Mouse (Mus musculus) midbrain, embryonic 11.5 days (tissue): ENCODE measurements around the gene Gm867. TPM values are rescaled to one million over a fixed set of nuclear protein-coding genes. Genes with fewer than 3 reads are reported as not detected.

Experiments
- ATAC-seq: fragments of 200-750 bp; cut with Nextera tagmentation; 2 replicates; pipeline ENCODE4 v1.8.0; 2017; ENCODE audit warnings: moderate TSS enrichment, moderate library complexity; ENCODE audit not compliant: low FRiP score
- DNase-seq: peaks from one replicate; pipeline ENCODE4 v3.0.0; 2015; ENCODE audit warnings: low spot score; ENCODE audit errors: missing footprints
- H3K27ac ChIP-seq: fragments of 300-500 bp; sonication (generic); 2 replicates; pipeline ENCODE4 v1.5.1; 2014; ENCODE audit warnings: low read depth, low read length
- H3K27me3 ChIP-seq: fragments of 300-500 bp; sonication (generic); 2 replicates; pipeline ENCODE4 v1.6.1; 2014; ENCODE audit warnings: mild to moderate bottlenecking, low read length, moderate library complexity, mixed read lengths; ENCODE audit not compliant: control insufficient read depth, insufficient read depth
- H3K36me3 ChIP-seq: fragments of 300-500 bp; sonication (generic); 2 replicates; pipeline ENCODE4 v1.6.1; 2014; ENCODE audit warnings: mild to moderate bottlenecking, low read length, moderate library complexity, mixed read lengths; ENCODE audit not compliant: control insufficient read depth, insufficient read depth
- H3K4me1 ChIP-seq: fragments of 300-500 bp; sonication (generic); 2 replicates; pipeline ENCODE4 v1.6.1; 2014; ENCODE audit warnings: low read length; ENCODE audit not compliant: control insufficient read depth, insufficient read depth
- H3K4me2 ChIP-seq: fragments of 300-500 bp; sonication (generic); 2 replicates; pipeline ENCODE4 v1.6.1; 2014; ENCODE audit warnings: mild to moderate bottlenecking, moderate library complexity
- H3K4me3 ChIP-seq: fragments of 300-500 bp; sonication (generic); 2 replicates; pipeline ENCODE4 v1.5.1; 2014; ENCODE audit warnings: low read depth, low read length
- H3K9ac ChIP-seq: fragments of 300-500 bp; sonication (generic); 2 replicates; pipeline ENCODE4 v1.6.1; 2014; ENCODE audit warnings: low read length
- H3K9me3 ChIP-seq: fragments of 300-500 bp; sonication (generic); 2 replicates; pipeline ENCODE4 v1.6.1; 2016; ENCODE audit warnings: low read length; ENCODE audit not compliant: control insufficient read depth
- WGBS: fragments of 180-500 bp; shearing (Covaris S2); extraction: QIAGEN DNeasy Blood & Tissue Kit; methylation state at CpG from one replicate; pipeline ENCODE4 v1.1.7; 2014; 5-methylcytosine and 5-hydroxymethylcytosine counted together
- polyA plus RNA-seq: library from polyadenylated mRNA; unstranded; fragments of >200 nt; fragmentation: Nextera tagmentation; extraction: Ambion mirVana; gene quantifications from 2 replicates; pipeline ENCODE4 v1.2.1, GENCODE M21; 2014

The Gm867 gene
- polyA plus RNA-seq, 1 experiment from 2014 or later = 1.5 TPM

DNA sequence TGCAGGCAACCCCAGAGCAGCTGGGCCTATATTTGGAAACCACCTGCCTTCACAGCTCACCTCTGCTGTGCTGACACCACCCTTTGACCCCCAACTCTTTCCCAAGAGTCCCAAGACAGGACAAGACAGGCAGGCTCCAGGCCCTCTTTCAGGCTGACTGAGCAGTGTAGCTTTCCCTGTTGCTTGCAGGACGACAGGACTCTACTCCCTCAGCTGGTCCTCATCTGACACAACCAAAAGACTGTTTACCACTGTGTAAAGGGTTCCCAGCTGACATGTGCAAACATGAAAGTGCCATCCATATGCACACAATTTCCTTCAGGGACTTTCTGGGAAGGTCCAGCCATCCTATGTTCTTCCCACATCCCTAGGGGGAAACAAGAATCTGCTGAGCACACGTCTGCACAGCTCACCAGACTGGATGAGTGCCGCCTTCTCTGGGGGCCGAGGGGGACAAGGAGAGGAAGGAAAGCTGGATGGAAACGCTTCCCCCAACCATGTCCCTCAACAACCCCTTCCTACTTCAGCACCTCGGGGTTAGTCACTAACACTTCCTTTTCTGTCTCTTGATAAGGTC, 27.4 kb downstream of the Gm867 start:
- Histone ChIP-seq H3K4me3 (no peak overlapping the region), H3K27ac (no peak overlapping the region), H3K4me1 (no peaks in the 10 kb centered on the region), H3K4me2 (no peak overlapping the region), H3K9me3 (no peaks in the 10 kb centered on the region), H3K9ac (no peak overlapping the region), H3K27me3 (no peaks in the 10 kb centered on the region), H3K36me3 (peaks cover 26% of the 10 kb centered on the region; the same call in 1 of the 2 replicates)
- DNase-seq = no peak
- 78% methylated on average over 6 of the region's 6 CpGs for WGBS
- no peak for ATAC-seq

DNA sequence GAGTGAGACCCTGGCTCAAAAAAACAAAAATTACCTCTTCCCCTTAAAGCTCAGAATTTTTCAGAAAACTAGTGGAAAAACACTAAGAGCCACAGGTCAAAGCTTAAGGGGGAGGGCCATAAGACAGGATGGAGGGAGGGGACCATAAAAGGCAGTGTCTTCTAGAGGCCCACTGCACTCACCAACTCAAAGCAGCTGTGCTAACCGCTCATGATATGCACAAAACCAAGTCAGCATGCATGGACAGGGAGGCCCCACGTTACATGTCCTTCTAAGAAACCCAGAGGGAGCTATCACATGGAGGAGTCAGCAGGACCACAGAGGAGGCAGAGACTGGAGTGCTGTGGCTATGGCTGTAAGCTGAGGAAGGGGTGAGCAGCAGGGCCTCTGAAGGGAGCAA, 29.8 kb downstream of the Gm867 start:
- no peak for DNase-seq
- whole genome bisulfite sequencing = 80% methylated on average over 2 of the region's 2 CpGs
- Histone ChIP-seq H3K9me3 (no peaks in the 10 kb centered on the region), H3K27ac (no peak overlapping the region), H3K4me2 (no peak overlapping the region), H3K4me1 (no peaks in the 10 kb centered on the region), H3K9ac (no peak overlapping the region), H3K4me3 (no peak overlapping the region), H3K36me3 (peaks cover 35% of the 10 kb centered on the region; the same call in 1 of the 2 replicates), H3K27me3 (no peaks in the 10 kb centered on the region)
- ATAC-seq = no peak

DNA sequence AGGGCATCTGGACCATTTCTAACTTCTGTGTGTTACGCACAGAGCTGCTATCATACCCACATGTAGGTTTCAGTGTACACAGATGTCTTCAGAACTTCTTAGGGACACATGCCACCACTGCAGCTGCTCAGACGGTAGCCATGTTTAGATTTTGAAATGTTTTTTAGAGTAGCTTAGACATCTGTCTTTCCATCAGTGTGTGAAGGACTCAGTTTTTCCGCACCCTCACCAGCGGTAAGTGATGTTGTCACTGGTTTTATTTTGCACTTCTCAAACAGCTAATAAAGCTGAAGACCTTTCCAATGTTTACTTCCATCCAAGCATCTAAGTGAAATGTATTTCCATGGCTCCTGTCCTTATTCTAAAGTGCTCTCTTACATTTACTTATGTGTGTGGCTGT, 33.6 kb downstream of the Gm867 start:
- Histone ChIP-seq H3K27me3 (no peaks in the 10 kb centered on the region), H3K27ac (no peak overlapping the region), H3K4me3 (no peak overlapping the region), H3K4me1 (no peaks in the 10 kb centered on the region), H3K4me2 (no peak overlapping the region), H3K9ac (no peak overlapping the region), H3K9me3 (no peaks in the 10 kb centered on the region), H3K36me3 (peaks cover 58% of the 10 kb centered on the region)
- ATAC-seq (no peak), DNase-seq (no peak)
- WGBS = 93% methylated on average over 4 of the region's 4 CpGs

DNA sequence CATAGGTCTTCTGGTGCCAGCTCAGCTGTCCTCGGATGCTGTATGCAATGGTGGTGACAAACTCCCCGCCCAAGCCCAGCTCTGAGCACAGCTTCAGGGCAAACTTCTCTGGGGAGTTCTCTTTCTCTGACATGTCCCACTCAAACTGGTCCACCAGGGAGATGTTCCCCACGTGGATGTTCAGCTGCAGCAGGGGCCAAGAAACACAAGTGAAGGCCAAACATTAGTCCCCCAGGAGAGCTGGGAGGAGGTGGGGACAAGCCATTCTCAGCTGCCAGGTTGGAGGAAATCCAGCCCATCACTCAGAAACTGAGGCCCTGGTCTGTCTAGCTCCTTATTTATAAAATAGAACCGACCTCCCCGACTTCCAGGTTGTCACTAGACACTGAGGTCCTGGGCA, 36.1 kb downstream of the Gm867 start:
- Histone ChIP-seq H3K4me3 (no peak overlapping the region), H3K4me1 (no peaks in the 10 kb centered on the region), H3K27me3 (no peaks in the 10 kb centered on the region), H3K4me2 (no peak overlapping the region), H3K36me3 (peaks cover 46% of the 10 kb centered on the region), H3K9me3 (no peaks in the 10 kb centered on the region), H3K27ac (no peak overlapping the region), H3K9ac (no peak overlapping the region)
- no peak for DNase-seq
- WGBS = 88% methylated on average over 5 of the region's 5 CpGs
- ATAC-seq = no peak

DNA sequence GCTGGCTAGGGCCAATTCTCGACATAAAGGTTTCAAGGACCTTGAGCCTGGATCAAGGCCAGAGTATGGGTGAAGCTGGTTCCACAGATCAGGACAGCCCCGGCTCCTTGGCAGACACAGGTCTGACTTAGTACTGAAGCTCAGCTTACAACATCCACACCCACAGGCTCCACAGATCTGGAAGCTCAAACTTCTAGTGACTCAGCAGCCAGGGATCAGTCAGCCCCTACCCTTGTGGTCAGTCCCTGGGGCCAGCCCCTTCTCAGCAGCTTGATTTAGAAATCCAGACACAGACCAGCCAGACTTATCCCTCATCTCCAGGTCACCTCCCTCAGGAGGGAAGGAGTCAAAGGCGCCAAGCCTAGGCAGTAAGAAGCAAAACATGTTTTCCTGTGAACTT, 41.6 kb downstream of the Gm867 start:
- no peak overlapping the region for H3K4me3 ChIP-seq
- H3K27me3 ChIP-seq = no peaks in the 10 kb centered on the region
- DNase-seq (no peak), ATAC-seq (no peak)
- no peaks in the 10 kb centered on the region for H3K4me1 ChIP-seq
- no peak overlapping the region for H3K27ac ChIP-seq
- 83% methylated on average over 3 of the region's 3 CpGs for WGBS
- H3K9ac ChIP-seq = no peak overlapping the region
- peaks cover 36% of the 10 kb centered on the region for H3K36me3 ChIP-seq
- H3K4me2 ChIP-seq = no peak overlapping the region
- no peaks in the 10 kb centered on the region for H3K9me3 ChIP-seq

DNA sequence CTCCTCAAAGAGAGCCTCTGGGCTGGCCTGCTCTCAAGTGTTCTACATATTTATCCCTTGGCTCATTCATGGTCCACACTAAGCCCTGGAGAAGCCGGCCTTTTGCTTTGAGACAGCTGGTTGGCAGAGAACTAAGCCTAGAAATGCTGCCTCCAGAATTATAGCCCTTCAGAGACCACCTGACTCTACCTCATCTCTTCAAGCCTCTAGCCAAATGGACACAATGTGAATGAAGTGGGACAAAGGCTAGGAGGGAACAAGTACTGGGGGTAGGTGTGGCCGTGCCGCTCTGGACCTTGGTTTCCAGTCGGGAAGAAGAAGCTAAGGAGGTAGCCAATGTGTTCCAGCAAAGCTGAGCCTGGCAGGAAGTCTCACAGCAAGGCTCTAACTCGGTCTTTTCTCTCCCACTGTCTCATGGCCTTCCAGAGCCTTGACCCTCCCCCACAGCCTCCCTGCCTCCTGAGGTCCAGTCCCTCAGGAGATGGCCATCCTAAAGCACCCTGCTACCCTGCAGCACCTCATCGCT, 42.4 kb downstream of the Gm867 start:
- H3K4me3 ChIP-seq = no peak overlapping the region
- no peak overlapping the region for H3K27ac ChIP-seq
- H3K27me3 ChIP-seq = no peaks in the 10 kb centered on the region
- H3K36me3 ChIP-seq = peaks cover 29% of the 10 kb centered on the region
- ATAC-seq = no peak
- WGBS = 78% methylated on average over 6 of the region's 6 CpGs
- H3K9me3 ChIP-seq = no peaks in the 10 kb centered on the region
- H3K4me2 ChIP-seq = no peak overlapping the region
- H3K9ac ChIP-seq = no peak overlapping the region
- H3K4me1 ChIP-seq = peaks cover 4% of the 10 kb centered on the region; the same call in 1 of the 2 replicates
- DNase-seq = no peak

DNA sequence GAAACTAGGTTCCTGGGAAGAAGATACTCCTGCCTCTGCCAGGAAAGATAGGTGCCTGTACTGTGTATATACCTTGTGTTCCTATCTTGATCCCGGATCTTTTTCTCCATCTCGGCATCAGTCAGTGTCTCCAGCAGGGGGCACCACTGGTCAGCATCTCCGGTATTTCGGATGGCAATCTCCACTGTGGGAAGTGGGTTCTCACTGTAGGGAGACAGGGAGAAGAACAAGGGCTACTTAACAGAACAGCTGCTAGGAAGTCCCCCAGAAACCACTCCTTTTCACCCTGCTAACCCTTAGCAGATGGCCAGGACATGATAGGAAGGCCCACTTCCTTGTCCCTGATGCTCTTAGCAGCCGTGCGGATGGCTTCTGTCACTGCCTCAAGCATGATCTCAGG, 43.1 kb downstream of the Gm867 start:
- Histone ChIP-seq H3K4me2 (no peak overlapping the region), H3K36me3 (peaks cover 22% of the 10 kb centered on the region), H3K27ac (no peak overlapping the region), H3K9ac (no peak overlapping the region), H3K9me3 (no peaks in the 10 kb centered on the region), H3K27me3 (no peaks in the 10 kb centered on the region), H3K4me1 (peaks cover 7% of the 10 kb centered on the region; the same call in 1 of the 2 replicates), H3K4me3 (no peak overlapping the region)
- DNase-seq = peak; percentile 94
- no peak for ATAC-seq
- WGBS = 52% methylated on average over 6 of the region's 6 CpGs

DNA sequence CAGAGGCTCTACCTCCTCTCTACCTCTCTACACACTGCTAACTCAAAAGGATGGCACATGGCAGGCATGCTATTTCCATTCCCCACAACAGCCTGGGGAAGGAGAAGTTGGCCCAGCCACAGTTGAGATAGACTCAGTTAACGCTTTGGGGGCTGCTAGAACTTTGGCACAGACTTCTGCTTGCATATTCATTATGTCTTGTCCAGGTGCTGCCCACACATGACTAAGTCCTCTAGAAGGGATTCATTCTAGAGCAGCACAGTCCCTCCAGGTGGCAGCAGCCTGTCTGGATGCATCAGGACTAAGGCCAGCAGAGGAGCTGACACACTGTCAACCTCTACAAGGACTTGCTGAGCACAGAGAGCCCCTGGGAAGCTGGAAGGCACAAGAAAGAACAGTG, 44.3 kb downstream of the Gm867 start:
- Histone ChIP-seq H3K27ac (no peak overlapping the region), H3K9ac (no peak overlapping the region), H3K27me3 (no peaks in the 10 kb centered on the region), H3K4me1 (peaks cover 7% of the 10 kb centered on the region; the same call in 1 of the 2 replicates), H3K9me3 (no peaks in the 10 kb centered on the region), H3K4me2 (no peak overlapping the region), H3K36me3 (peaks cover 18% of the 10 kb centered on the region), H3K4me3 (no peak overlapping the region)
- DNase-seq = no peak
- ATAC-seq = no peak
- 100% methylated on average over 1 of the region's 1 CpGs for WGBS

DNA sequence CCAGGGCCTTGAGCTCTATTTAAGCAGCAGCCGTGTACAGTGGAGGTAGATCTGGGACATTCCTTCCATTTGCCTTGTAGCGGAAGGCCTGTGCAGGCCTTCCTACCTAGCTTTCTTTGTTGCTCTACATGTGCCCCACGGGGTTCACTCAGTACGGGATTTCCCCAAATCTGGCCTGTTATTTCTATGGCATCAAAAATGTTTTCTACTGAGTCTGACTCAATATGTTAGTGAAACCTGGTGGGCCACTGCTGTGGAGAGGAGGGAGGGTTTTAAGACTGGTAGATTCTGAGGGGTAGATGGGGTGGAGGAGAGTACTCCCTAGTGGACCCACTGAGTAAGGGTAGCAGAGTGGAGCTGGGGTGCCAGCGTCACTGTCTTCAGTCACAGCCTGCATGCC, 44.7 kb downstream of the Gm867 start:
- H3K4me3 ChIP-seq = no peak overlapping the region
- no peak for ATAC-seq
- no peaks in the 10 kb centered on the region for H3K27me3 ChIP-seq
- peaks cover 18% of the 10 kb centered on the region for H3K36me3 ChIP-seq
- H3K4me1 ChIP-seq = peaks cover 7% of the 10 kb centered on the region; the same call in 1 of the 2 replicates
- DNase-seq = no peak
- no peak overlapping the region for H3K4me2 ChIP-seq
- WGBS = 95% methylated on average over 5 of the region's 5 CpGs
- no peak overlapping the region for H3K27ac ChIP-seq
- no peak overlapping the region for H3K9ac ChIP-seq
- no peaks in the 10 kb centered on the region for H3K9me3 ChIP-seq
